Mouse (Mus musculus): ENCODE results near the gene Gm5725. TPM values are rescaled to one million over a fixed set of nuclear protein-coding genes. Genes with fewer than 3 reads are reported as not detected.
"Not testable (repeated sequence)": the region's sequence is repeated elsewhere in the genome, so short reads cannot be mapped to it uniquely, and the experiment has no call there.

The Gm5725 gene
- not detected in 2 replicates for polyA plus RNA-seq (2014; fragmentation: Nextera tagmentation; extraction: Ambion mirVana)

DNA sequence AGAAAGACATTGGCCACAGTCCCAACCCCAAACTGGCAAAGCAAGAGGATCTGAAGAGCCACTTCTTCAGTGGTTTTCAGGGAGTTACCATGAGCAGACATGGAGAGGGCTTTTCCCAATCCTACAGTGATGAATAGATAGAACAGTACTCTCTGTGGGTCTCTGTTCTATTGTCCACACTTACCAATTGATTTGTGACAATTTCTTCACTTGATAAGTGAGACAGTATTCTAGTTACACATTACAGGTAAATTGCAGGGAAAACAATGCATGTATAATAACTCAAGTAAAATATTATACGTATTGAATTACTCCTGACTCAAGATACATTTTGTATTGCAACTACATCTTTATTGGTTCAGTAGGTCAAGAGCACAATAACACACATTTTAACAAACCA is at the start of gene Gm5725:
Gene Gm5725 (minus strand): TSS at position 101 of the 400 bp plus-strand sequence.
- no CpG with 5 or more reads among the region's 1 CpGs for WGBS
- not testable (repeated sequence) for H3K9ac ChIP-seq (ENCODE audit: low read depth, low read length)

DNA sequence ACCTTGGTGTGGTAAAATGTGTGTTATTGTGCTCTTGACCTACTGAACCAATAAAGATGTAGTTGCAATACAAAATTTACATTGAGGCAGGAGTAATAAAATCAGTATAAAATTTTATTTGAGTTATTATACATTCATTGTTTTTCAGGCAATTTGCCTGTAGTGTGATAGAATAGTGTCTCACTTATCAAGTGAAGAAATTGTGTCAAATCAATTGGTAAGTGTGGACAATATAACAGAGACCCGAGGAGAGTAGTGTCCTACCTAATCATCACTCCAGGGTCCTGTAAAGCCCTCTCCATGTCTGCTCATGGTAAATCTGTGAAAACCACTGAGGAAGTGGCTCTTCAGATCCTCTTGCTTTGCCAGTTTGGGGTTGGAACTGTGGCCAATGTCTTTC is 12.0 kb downstream of the Gm5725 start, which contains the start of gene Vmn1r135:
Gene Vmn1r135 (plus strand): TSS at position 301 of the 400 bp plus-strand sequence.
- H3K4me2 ChIP-seq; DNase-seq (ENCODE audit: low spot score); H3K27me3 ChIP-seq (replicated peaks; ENCODE audit: control insufficient read depth, insufficient read depth, low read length); H3K9ac ChIP-seq (ENCODE audit: low read depth, low read length); H3K36me3 ChIP-seq (ENCODE audit: control insufficient read depth, insufficient read depth, low read length); ATAC-seq (replicated peaks; ENCODE audit: low FRiP score); H3K9me3 ChIP-seq (ENCODE audit: control insufficient read depth, low read length); H3K27ac ChIP-seq (ENCODE audit: low read depth, low read length); H3K4me1 ChIP-seq (replicated peaks; ENCODE audit: control insufficient read depth, insufficient read depth, low read length); H3K4me3 ChIP-seq (ENCODE audit: low read depth, low read length): not testable (repeated sequence)
- WGBS, result no CpG with 5 or more reads among the region's 1 CpGs

More for the DNA sequence above, at the start of gene Gm5725:
- H3K36me3 ChIP-seq (ENCODE audit: control insufficient read depth, insufficient read depth, low read length); H3K4me1 ChIP-seq (replicated peaks; ENCODE audit: control insufficient read depth, insufficient read depth, low read length); H3K4me3 ChIP-seq (ENCODE audit: low read depth, low read length); H3K27ac ChIP-seq (ENCODE audit: low read depth, low read length); ATAC-seq (replicated peaks; ENCODE audit: low FRiP score); H3K27me3 ChIP-seq (replicated peaks; ENCODE audit: control insufficient read depth, insufficient read depth, low read length); DNase-seq (ENCODE audit: low spot score); H3K9me3 ChIP-seq (ENCODE audit: control insufficient read depth, low read length); H3K4me2 ChIP-seq: not testable (repeated sequence)

DNA sequence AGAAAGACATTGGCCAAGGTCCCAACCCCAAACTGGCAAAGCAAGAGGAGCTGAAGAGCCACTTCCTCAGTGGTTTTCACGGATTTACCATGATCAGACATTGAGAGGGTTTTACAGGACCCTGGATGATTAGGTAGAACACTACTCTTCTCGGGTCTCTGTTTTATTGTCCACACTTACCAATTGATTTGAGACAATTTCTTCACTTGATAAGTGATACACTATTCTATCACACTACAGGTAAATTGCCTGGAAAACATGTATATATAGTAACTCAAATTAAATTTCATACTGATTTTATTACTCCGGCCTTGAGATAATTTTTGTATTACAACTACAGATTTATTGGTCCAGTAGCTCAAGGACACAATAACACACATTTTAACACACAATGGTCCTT is 47.4 kb downstream of the Gm5725 start, which contains the start of gene Gm4177:
Gene Gm4177 (minus strand): TSS at position 101 of the 400 bp plus-strand sequence.
- ATAC-seq (replicated peaks; ENCODE audit: low FRiP score), result not testable (repeated sequence)

More for the DNA sequence above, 47.4 kb downstream of the Gm5725 start, which contains the start of gene Gm4177:
- no CpG with 5 or more reads among the region's 3 CpGs for WGBS
- not testable (repeated sequence) for H3K27me3 ChIP-seq (replicated peaks; ENCODE audit: control insufficient read depth, insufficient read depth, low read length); H3K9ac ChIP-seq (ENCODE audit: low read depth, low read length); H3K4me2 ChIP-seq; H3K4me1 ChIP-seq (replicated peaks; ENCODE audit: control insufficient read depth, insufficient read depth, low read length); H3K4me3 ChIP-seq (ENCODE audit: low read depth, low read length); H3K36me3 ChIP-seq (ENCODE audit: control insufficient read depth, insufficient read depth, low read length); DNase-seq (ENCODE audit: low spot score); H3K9me3 ChIP-seq (ENCODE audit: control insufficient read depth, low read length); H3K27ac ChIP-seq (ENCODE audit: low read depth, low read length)

Other genes with a start within 250 kb of the Gm5725 start
- gene Vmn1r132, start 230.2 kb downstream of the Gm5725 start, polyA plus RNA-seq (2014; fragmentation: Nextera tagmentation; extraction: Ambion mirVana), result not detected in 2 replicates
- not detected in 2 replicates for gene Gm4175, start 82.8 kb downstream of the Gm5725 start, polyA plus RNA-seq (2014; fragmentation: Nextera tagmentation; extraction: Ambion mirVana)
- gene Gm4177, start 47.5 kb downstream of the Gm5725 start, polyA plus RNA-seq (2014; fragmentation: Nextera tagmentation; extraction: Ambion mirVana), result not detected in 2 replicates
- not detected in 2 replicates for gene Vmn1r135, start 11.9 kb downstream of the Gm5725 start, polyA plus RNA-seq (2014; fragmentation: Nextera tagmentation; extraction: Ambion mirVana)
- not detected in 2 replicates for gene Gm5891, start 77.0 kb upstream of the Gm5725 start, polyA plus RNA-seq (2014; fragmentation: Nextera tagmentation; extraction: Ambion mirVana)
- not detected in 2 replicates for gene Vmn1r137, start 150.3 kb upstream of the Gm5725 start, polyA plus RNA-seq (2014; fragmentation: Nextera tagmentation; extraction: Ambion mirVana)
- gene Vmn1r138, start 184.6 kb upstream of the Gm5725 start, polyA plus RNA-seq (2014; fragmentation: Nextera tagmentation; extraction: Ambion mirVana), result not detected in 2 replicates
- not detected in 2 replicates for gene Gm6176, start 212.0 kb upstream of the Gm5725 start, polyA plus RNA-seq (2014; fragmentation: Nextera tagmentation; extraction: Ambion mirVana)
- gene Vmn1r139, start 224.8 kb upstream of the Gm5725 start, polyA plus RNA-seq (2014; fragmentation: Nextera tagmentation; extraction: Ambion mirVana), result not detected in 2 replicates

All from liver, embryonic 11.5 days (tissue).